Mouse (Mus musculus): ENCODE data around the gene Rnf212.
"Not testable (repeated sequence)": the region's sequence is repeated elsewhere in the genome, so short reads cannot be mapped to it uniquely, and the experiment has no call there.

The Rnf212 gene

DNA sequence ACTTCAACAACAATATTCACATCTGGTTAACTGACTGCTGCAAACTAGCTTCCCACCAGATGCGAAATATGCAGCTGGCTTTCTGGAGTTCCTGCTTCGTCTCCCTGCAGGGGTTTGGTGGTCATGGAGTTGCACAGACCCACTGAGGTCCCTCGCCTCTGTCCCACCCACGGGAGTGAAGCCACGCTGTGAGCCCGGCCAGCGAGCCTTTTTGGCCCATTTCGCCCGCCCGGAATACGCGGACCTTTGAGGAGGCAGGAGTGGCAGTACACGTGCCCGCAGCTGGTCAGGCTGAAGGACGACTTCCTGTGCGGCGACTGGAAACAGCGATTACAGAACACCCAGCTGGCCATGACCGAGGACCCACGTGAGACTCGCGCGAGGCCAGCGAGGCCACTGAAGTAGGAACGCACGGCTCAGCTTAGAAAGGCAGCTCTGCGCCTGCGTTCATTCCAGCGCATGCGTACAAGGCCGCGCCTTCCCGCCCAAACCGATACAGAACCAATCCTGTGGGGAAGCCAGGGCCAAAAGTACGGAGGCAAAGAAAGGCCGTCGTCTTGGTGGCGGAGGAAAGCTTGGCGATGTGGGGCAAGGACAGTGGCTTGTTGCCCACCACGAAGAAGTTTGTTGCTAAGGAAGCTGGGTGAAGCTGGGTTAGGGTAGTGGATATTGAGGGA, at the start of gene Rnf212:
Gene Rnf212 (minus strand): TSS at position 353 of the 677 bp plus-strand sequence.
- DNase-seq (ENCODE audit: extremely low read depth, low read depth, low spot score): no peak

DNA sequence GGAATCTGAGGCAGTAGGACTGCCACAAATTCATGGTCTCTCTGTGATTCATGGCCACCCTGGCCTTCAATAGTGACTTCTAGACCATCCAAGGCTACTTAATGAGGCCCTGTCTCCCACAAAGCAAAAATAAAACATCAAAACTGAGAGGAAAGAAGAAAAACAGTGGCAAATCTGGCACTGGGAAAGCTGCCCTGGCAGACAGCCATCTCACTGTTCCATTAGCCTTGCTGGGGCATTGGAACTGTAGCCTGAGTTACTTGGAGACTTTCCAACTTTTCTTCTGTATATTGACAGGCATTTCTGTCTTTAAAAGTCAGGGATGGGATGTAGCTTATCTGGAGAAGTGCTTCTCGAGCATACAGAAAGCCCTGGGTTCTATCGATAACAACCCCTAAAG, 48.5 kb upstream of the Rnf212 start:
- no peak for DNase-seq (ENCODE audit: extremely low read depth, low read depth, low spot score)

DNA sequence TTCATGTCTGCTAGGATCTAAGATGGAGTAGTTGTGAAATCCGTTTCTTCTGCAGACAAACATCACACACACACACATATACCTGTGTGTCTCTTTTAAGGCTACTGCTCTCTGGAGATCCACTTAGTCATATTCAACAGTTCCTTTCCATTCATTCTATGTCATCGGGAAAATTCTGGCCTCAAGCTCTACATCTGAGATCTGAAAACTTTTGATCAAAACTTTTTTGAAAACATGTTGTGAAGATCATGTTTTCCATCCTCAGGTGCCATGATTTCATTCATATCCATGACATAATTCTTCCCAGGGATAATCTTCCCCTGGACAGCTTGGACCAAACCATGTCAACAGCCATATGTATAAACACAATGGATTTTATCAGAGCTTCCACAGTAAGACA, 34.0 kb upstream of the Rnf212 start, which contains the start of gene Vmn2r8:
Gene Vmn2r8 (minus strand): TSS at position 101 of the 400 bp plus-strand sequence.
- not testable (repeated sequence) for DNase-seq (ENCODE audit: extremely low read depth, low read depth, low spot score)

DNA sequence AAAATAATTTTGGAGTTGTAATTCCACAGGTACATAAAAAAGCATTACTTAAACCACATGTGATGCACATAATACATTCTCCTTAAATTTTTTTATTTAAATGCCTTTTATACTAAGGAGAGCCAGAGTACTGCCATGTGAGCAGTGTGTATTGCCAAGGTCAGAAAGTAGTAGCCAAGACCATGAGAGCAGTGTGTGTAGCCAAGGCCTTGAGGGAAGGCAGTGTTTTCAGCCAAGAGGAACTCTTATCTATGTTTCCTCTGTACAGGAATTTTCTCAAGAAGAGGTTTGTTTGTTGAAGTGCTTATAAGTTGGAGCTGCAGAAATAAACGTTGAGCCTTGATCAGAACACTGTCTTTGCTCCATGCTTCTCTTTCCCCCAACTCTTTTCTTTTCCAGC, 28.9 kb upstream of the Rnf212 start:
- DNase-seq (ENCODE audit: extremely low read depth, low read depth, low spot score): no peak

DNA sequence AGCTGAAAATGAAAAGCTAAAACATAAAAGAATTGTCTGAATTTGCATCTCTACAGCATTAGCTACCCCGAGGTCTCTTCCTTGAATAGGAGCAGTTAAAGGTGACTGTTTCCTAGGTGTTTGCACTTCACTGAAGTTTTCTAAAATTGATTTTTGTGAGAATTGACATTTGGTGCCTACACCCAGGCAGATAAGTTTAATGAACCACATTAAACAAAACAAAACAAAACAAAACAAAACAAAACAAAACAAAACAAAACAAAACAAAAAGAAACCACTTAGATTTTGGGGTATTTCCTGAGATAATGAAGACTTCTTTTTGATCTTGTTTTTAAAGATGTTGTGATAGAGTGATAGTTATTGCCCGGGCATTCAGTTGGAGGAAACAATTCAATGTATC, 20.5 kb upstream of the Rnf212 start, which contains the start of gene Tmed11:
Gene Tmed11 (minus strand): TSS at position 101 of the 400 bp plus-strand sequence.
- DNase-seq (ENCODE audit: extremely low read depth, low read depth, low spot score): not testable (repeated sequence)

DNA sequence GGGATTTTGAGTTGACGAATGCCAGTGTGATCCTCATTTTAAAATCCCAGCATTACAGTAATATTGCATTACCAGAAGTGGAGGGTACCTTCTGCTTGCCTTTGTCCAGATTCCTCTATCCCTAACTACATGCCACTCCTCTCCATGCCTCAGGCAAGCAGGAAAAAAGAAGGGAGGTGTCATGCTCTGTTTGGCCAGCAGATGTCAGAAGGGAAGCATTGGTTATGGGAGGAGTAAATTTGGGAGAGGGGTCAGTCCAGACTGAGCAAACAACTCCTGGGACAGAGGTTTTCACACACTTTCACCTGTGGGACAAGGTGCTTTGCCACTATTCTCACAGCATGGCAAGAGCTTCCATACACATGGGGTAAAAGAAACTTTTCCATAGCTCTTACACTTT, 15.6 kb upstream of the Rnf212 start:
- DNase-seq (ENCODE audit: extremely low read depth, low read depth, low spot score): not testable (repeated sequence)

DNA sequence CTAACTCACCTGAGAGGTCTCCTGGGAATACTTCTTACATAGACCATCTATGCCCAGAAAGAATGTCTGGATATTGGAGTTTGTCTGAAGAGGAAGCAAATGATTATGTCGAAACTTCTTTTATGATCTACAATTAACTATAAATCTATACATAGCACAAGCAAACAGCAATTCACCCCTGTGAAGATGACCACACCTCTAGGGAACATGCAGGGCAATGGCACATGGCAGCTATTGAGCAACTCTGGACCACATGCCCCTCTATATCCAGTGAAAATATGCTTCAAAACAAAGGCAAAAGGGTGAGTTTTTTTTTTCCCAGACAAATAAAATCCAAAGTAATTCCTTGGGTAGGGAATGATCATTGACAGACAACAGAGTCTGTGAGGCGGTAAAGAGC, 14.8 kb downstream of the Rnf212 start:
- DNase-seq (ENCODE audit: extremely low read depth, low read depth, low spot score): no peak

DNA sequence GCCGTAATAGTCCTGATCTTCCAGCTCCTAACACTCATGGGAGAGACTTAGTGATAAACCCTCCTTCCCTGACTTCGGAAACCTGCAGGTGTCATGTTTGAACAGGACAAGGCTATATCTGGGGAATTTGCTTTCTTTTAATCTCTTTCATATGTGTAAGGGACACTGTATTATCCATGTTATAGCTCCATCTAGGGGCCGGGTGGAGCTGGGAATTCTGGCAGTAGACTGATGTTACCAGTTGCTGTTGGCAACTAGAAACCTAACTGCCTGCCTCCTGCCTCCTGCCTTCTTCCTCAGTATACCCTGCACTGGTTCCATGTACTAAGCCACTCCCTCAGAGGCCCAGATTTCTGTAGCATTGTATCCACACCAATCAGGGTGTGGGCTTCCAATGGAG, 16.4 kb downstream of the Rnf212 start:
- DNase-seq (ENCODE audit: extremely low read depth, low read depth, low spot score): no peak

DNA sequence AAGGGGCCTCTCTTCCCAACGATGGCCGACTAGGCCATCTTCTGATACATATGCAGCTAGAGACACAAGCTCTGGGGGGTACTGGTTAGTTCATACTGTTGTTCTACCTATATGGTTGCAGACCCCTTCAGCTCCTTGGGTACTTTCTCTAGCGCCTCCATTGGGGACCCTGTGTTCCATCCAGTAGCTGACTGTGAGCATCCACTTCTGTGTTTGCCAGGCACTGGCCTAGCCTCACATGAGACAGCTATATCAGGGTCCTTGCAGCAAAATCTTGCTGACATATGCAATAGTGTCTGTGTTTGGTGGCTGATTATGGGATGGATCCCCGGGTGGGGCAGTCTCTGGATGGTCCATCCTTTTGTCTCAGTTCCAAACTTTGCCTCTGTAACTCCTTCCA, 23.5 kb downstream of the Rnf212 start:
- not testable (repeated sequence) for DNase-seq (ENCODE audit: extremely low read depth, low read depth, low spot score)

DNA sequence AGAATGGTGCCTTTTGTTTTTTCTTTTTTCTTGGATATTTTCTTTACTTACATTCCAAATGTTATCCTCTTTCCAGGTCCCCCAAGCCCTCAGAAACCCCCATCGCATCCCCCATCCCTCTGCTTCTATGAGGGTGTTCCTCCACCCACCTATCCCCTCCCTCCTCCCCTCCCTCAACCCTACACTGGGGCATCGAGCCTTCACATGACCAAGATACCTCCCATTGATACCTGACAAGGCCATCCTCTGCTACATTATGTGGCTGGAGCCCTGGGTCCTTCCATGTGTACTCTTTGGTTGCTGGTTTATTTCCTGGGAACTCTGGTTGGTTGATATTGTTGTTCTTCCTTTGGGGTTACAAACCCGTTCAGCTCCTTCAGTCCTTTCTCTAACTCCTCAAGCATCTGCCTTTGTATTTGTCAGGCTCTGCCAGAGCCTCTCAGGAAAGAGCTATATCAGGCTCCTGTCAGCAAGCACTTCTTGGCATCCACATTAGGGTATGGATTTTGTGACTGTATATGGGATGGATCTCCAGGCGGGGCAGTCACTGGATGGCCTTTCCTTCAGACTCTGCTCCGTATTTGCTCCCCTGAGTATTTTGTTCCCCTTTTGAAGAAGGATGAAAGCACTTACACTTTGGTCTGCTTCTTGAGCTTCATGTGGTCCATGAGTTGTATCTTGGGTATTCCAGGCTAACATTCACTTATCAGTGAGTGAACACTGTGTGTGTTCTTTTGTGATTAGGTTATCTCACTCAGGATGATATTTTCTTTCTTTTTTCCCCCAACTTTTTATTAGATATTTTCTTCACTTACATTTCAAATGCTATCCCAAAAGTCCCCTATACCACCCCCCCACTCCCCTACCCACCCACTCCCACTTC, 24.2 kb downstream of the Rnf212 start:
- DNase-seq (ENCODE audit: extremely low read depth, low read depth, low spot score): no peak

DNA sequence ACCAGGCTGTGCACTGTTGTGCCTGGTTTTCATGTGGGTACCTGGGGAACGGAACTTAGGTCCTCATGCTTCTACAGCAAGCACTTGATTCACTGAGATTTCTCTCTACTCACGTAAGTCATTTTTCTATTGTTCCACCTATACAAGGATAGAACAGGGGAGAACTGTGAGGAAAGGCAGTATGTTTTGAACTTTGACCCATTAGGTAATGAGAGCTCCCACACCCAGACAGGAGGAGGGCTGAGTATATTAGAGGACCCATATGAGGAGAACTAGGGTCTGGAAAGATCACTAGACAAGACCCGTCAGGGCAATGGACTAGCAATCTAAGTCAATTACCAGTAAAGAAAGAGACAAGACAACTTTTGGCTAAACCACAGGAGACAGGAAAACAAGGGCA, 30.2 kb downstream of the Rnf212 start:
- no peak for DNase-seq (ENCODE audit: extremely low read depth, low read depth, low spot score)

DNA sequence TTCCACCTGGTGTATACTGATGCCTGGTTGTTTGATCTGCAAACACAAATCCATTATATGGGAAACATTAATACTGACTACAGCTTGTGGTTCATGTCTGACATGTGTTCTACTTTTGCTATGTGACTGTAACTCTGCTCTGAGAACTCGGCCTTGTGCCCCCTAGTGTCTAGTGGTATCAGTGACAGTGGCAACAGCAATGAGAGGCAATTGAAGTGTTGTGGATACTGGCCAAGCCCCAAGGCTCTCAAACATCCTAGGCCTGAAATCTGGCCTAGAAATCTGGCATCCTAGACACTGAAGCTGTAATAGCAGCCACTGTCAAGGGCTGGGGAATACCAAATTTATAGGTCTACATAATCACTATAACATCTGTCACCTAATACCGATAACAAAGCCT, 30.9 kb downstream of the Rnf212 start:
- no peak for DNase-seq (ENCODE audit: extremely low read depth, low read depth, low spot score)

DNA sequence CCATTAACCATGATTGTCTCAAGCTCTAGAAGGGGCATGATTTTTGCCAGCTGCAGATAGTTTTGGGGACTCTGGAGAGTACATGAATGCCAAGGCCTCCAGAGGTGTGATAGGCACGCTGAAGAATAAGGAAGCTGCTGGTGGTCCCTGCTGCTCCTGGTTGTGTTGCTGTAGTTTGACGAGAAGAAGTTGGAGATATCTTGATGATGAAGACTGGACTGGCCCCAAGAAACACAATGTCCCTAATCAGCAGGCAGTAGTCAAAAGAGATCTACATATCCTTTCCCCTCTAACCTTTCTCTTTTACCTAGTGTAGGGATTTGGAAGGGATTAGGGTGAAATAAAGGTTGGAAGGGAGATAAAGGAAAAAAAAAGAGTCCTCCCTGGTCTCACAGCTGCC, 32.2 kb downstream of the Rnf212 start:
- no peak for DNase-seq (ENCODE audit: extremely low read depth, low read depth, low spot score)

DNA sequence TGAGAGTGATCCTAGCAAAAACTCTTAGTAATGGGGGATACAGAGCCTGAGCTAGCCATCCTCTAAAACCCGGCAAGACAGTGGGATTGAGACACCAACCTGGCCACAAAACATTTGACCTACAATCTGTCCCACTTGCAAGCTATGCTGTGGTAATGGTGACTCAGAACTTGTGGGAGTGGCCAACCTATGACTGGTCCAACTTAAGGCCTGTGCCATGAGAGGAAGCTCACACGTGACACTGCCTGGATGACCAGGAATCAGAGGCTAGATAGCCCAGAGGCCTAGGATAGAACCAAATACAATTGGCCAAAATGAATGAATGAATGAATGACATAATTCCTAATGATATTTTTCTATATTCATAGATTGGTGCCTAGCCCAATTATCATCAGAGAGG, 32.9 kb downstream of the Rnf212 start:
- DNase-seq (ENCODE audit: extremely low read depth, low read depth, low spot score): no peak

DNA sequence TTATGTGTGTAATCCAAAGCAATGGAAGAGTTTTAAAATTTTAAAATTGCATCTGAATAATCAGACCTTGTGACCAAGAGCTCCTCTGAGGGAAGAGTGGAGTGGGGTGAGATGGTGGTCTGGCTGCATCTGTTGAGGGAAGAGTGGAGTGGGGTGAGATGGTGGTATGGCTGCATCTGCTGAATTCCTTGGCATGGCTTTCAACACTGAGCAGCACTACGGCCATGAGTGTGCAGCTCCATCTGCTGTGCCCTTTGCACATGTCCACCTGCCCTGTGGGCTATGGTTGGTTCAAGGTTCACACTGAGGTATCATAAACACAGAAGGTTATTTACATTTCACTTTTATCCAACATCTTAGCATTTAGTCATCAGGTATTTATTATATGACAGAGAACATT, 47.4 kb downstream of the Rnf212 start:
- no peak for DNase-seq (ENCODE audit: extremely low read depth, low read depth, low spot score)

DNA sequence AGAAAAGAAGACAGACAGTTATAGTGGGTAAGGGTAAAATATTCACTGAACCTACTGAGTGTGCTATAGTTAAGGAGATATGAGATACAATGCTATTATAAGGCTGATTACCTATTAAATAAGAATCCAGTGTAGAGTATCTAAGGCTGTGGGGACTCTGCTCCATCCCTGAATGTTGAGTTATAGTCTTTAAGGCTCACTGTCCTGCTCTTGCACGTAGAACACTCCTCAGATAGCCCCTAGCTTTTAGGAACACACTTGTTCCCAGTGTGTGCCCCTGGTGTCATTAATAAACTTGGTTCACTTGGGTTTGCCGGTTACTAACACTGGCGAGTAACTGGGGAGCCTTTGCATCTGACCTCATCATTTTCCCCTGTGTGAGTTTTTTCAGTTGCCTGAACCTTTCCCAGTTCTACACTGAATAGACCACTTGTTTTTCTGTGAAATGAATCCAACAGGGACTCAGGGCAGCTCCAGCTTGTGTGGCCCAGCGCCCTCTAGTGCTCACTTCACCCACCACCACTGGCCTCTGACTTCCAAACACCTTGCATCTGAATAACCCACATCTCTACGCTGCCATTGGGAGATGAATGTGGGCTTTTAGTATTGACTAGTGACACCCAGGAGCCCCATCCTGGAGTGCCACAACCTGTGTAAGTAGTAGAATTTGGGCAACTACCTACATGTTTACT, 48.1 kb downstream of the Rnf212 start:
- no peak for DNase-seq (ENCODE audit: extremely low read depth, low read depth, low spot score)

DNA sequence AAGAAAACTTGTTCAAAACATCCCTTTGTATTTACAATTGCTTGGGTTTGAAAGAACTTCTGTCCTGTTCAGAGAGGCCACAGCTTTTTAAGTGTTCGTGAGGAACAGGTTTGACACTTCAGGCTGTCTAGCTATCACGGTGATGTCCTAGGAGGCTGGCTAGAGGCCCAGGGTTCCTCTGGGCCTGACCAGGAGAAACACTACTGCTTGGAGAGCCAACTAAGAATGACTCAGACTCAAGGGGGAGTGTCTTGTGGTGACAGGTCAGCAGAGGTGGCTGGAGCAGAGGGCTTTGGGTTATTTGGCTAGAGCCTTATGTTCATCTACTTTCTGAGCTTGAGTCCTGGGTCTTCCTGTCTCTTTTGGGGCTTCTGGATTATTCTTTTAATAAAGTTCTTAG, 50.8 kb downstream of the Rnf212 start:
- no peak for DNase-seq (ENCODE audit: extremely low read depth, low read depth, low spot score)

DNA sequence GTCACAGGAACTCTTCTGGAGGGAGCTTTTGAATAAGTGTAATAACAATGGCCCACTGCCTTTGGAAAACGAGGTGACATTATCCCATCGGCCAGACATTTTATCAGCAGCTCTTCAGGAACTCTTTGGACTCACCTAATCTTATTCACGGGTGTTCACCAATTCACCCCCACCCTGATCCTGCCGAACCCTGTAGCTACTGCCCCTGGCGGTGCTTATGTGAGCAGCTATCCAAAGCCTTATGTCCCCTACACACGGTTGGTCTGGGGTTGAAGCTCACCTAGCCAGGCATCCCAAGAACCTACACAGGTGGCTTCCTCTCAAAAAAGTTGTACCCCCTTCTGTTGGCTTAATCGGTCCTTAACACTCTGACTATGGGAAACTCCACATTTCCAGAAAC, 55.0 kb downstream of the Rnf212 start:
- DNase-seq (ENCODE audit: extremely low read depth, low read depth, low spot score): no peak

DNA sequence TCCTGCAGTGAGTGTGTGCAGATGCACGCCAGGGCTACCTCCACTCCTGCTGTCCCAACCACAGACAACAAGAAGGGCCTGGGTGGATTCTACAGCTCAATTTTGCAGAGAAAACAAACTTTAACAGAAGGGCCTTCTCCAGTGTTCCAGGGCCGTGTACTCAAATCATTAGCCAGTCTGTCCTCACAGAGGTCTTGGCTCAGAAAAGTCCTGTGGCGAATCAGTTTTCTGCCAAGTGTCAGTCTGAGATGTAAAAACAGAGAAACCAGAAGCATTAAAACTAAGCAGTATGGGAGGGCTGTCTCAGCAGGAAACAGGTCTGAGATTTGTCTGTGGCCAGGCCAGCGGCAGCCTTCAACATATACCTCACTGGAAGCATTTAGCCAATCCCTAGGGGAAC, 56.7 kb downstream of the Rnf212 start:
- no peak for DNase-seq (ENCODE audit: extremely low read depth, low read depth, low spot score)

DNA sequence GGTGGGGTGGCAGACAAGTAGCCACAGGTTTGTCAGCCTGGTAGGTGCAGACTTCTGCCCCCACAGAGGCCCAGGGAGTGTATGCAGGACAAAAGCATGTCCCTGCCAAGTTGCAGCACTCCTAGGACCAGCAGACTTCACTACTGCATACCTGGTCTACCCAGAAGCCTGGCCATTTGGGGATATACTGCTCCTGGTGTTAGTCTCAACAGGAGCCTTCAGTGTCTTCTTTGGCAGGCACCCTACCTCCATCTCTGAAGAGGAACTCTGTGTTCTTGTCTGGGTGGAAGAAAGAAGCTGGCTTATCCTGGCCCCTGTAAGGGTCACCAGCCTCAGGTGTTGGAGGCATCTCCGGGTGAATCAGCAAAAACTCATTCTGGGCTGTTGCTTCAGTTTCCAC, 58.8 kb downstream of the Rnf212 start:
- peak; percentile 62 for DNase-seq (ENCODE audit: extremely low read depth, low read depth, low spot score)

DNA sequence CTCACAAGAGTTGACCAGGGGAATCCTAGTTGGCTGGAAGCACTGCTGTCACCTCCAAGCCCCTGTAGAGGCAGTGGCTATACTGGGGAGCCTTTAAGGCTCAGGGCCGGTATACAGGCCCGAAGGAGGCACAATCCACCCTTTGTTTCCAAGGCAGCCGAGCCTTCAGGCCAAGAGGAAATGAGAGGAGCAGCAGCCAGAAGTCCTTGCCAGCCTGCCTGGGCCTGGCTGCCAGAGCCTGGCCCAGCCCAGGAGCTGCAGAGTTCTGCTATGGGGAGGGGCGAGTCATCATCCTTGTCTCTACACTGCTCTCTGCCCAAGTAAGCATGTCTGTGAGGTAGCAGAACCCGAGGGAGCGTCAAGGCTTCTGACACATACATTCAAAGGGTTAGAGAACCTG, 60.6 kb downstream of the Rnf212 start:
- no peak for DNase-seq (ENCODE audit: extremely low read depth, low read depth, low spot score)

DNA sequence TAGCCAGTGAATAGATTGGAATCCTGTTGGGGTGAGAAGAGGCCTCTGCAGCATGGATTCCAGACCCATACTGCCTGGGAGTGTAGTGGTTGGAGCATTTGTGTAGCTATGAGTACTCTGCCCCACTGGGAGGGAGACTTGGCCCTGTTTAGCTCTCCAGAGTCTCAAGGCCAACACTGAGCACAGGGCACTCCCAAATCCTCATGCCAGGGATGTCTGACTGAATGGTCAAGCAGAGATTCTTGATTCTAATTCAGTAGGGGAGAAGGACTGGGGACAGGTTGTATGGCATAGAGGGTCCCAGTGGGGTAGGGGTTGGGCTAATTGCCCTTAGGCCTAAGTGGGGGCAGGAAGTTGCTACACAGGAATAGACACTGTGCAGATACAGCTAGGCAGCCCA, 61.1 kb downstream of the Rnf212 start:
- no peak for DNase-seq (ENCODE audit: extremely low read depth, low read depth, low spot score)
